Mouse (Mus musculus) small intestine, adult 2 months (tissue): ENCODE measurements around the gene Fam234a. TPM values are rescaled to one million over a fixed set of nuclear protein-coding genes. Genes with fewer than 3 reads are reported as not detected.

Source experiments
- H3K27ac ChIP-seq: fragments of 200-500 bp; 2 replicates; pipeline ENCODE4 v1.5.1; 2012; ENCODE audit warnings: low read depth, low read length, control low read depth, inconsistent platforms; ENCODE audit not compliant: insufficient read depth
- H3K27me3 ChIP-seq: fragments of 200-500 bp; 2 replicates; pipeline ENCODE4 v1.6.1; 2012; ENCODE audit warnings: mild to moderate bottlenecking, moderate library complexity, low read length, inconsistent platforms; ENCODE audit not compliant: control insufficient read depth, insufficient read depth
- H3K36me3 ChIP-seq: fragments of 200-500 bp; 2 replicates; pipeline ENCODE4 v1.6.1; 2012; ENCODE audit warnings: mild to moderate bottlenecking, low read length, control low read depth, inconsistent platforms; ENCODE audit not compliant: control insufficient read depth, insufficient read depth
- H3K4me1 ChIP-seq: fragments of 200-500 bp; 2 replicates; pipeline ENCODE4 v1.6.1; 2012; ENCODE audit warnings: low read length, inconsistent platforms, mixed read lengths; ENCODE audit not compliant: control insufficient read depth, insufficient read depth, insufficient read length
- H3K4me3 ChIP-seq: fragments of 200-500 bp; 2 replicates; pipeline ENCODE4 v1.5.1; 2012; ENCODE audit warnings: low read depth, mild to moderate bottlenecking, control low read depth, inconsistent platforms, low read length, moderate library complexity
- CTCF ChIP-seq: fragments of 200-500 bp; IDR thresholded peaks from 2 replicates; pipeline ENCODE4 v1.5.1; 2012; ENCODE audit warnings: low read depth, mild to moderate bottlenecking, control low read depth, inconsistent platforms, low read length, moderate library complexity, mixed read lengths; ENCODE audit not compliant: insufficient replicate concordance, insufficient read length; ENCODE audit errors: extremely low read depth
- POLR2A ChIP-seq: fragments of 200-500 bp; IDR thresholded peaks from 2 replicates; pipeline ENCODE4 v1.6.1; 2012; ENCODE audit warnings: low read depth, mild to moderate bottlenecking, control low read depth, inconsistent platforms, low read length, moderate library complexity
- WGBS: fragments of 180-500 bp; shearing (Covaris S2); methylation state at CpG from one replicate; pipeline ENCODE4 v1.1.7; 2018; 5-methylcytosine and 5-hydroxymethylcytosine counted together
- polyA plus RNA-seq: library from polyadenylated mRNA; depleted of rRNA; stranded (reverse); fragments of >200 nt; gene quantifications from 2 replicates; pipeline ENCODE4 v1.2.3, GENCODE M21; 2012

Fam234a gene
- polyA plus RNA-seq, 1 experiment = 290 TPM

- Histone ChIP-seq H3K4me1 (no peaks in the 10 kb centered on the region), H3K27ac (no peak overlapping the region), H3K27me3 (no peaks in the 10 kb centered on the region), H3K4me3 (no peak overlapping the region), H3K36me3 (peaks cover 45% of the 10 kb centered on the region)
- 72% methylated on average over 7 of the region's 7 CpGs for WGBS
- TF ChIP-seq CTCF = no peak
- no peak for TF ChIP-seq POLR2A
Observed at GRCm38 (mm10) chr17:26212241-26212640, 31.8 kb downstream of the Fam234a start.

DNA sequence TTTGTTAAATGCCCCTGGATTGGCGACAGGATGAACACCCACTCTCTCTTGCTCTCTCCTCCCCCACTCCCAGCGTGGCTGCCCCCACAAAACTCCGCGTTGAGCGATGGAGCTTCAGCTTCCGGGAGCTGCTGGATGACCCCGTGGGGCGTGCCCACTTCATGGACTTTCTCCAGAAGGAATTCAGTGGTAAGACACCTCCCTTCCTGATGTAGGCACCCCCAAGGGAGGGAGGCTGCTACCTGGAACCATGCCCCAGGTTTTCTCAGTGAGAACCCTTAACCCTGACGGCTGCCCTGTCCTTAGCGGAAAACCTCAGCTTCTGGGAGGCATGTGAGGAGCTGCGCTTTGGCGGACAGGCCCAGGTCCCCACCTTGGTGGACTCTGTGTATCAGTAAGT lies 36.4 kb downstream of the Fam234a start, which contains the start of gene Arhgdig:
Gene Arhgdig (minus strand): TSS at position 101 of the 400 bp plus-strand sequence.
- Histone ChIP-seq H3K27me3 (no peaks in the 10 kb centered on the region), H3K4me3 (no peak within 1 kb of the TSS), H3K27ac (no peak within 1 kb of the TSS), H3K4me1 (no peaks in the 10 kb centered on the region; the same call in 1 of the 2 replicates), H3K36me3 (peaks cover 7% of the 10 kb centered on the region)
- 79% methylated on average over 12 of the region's 12 CpGs for WGBS
- TF ChIP-seq POLR2A (no peak), CTCF (no peak)

GRCm38 (mm10) chr17:26206392-26206791 lies 37.6 kb downstream of the Fam234a start:
- H3K27me3 ChIP-seq = 0 out of 2 replicates have a peak, but pooled peaks cover under 1% of the 10 kb centered on the region
- 31% methylated on average over 1 of the region's 1 CpGs for WGBS
- no peak overlapping the region for H3K27ac ChIP-seq
- H3K36me3 ChIP-seq = no peaks in the 10 kb centered on the region
- TF ChIP-seq CTCF (no peak), POLR2A (no peak)
- H3K4me1 ChIP-seq = no peaks in the 10 kb centered on the region; the same call in 1 of the 2 replicates
- H3K4me3 ChIP-seq = no peak overlapping the region

GRCm38 (mm10) chr17:26204766-26205165 lies 39.3 kb downstream of the Fam234a start:
- 71% methylated on average over 11 of the region's 11 CpGs for WGBS
- H3K36me3 ChIP-seq = no peaks in the 10 kb centered on the region
- no peak overlapping the region for H3K4me3 ChIP-seq
- peaks cover 3% of the 10 kb centered on the region for H3K4me1 ChIP-seq
- TF ChIP-seq CTCF (no peak), POLR2A (no peak)
- H3K27ac ChIP-seq = no peak overlapping the region
- 0 out of 2 replicates have a peak, but pooled peaks cover 8% of the 10 kb centered on the region for H3K27me3 ChIP-seq

DNA sequence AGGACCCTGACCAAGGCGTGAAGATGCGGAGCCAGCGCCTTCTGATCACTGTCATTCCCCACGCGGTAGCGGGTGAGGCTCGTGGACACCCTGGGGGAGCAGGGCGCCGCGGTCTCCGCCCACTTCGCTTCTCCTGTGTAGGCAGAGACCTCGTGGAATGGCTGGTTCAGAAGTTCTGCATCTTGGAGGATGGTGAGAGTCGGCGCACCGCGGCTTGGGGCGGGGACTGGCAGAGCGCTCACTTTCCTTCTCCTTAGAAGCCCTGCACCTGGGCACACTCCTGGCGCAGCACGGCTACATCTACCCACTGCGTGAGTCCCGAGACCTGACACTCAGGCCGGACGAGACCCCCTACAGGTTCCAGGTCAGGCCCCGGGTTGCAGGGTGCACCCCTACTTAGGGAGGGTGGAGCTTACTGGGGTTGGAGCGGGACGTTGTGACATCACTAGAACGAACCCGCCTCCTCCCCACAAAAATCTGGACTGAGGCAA lies 40.7 kb downstream of the Fam234a start:
- Histone ChIP-seq H3K4me1 (peaks cover 3% of the 10 kb centered on the region), H3K36me3 (no peaks in the 10 kb centered on the region), H3K27ac (no peak overlapping the region), H3K4me3 (peak overlapping the region; percentile 73), H3K27me3 (0 out of 2 replicates have a peak, but pooled peaks cover 8% of the 10 kb centered on the region)
- 1% methylated on average over 30 of the region's 30 CpGs for WGBS
- TF ChIP-seq POLR2A (no peak), CTCF (no peak)

- H3K27me3 ChIP-seq = 0 out of 2 replicates have a peak, but pooled peaks cover 8% of the 10 kb centered on the region
- H3K27ac ChIP-seq = no peak within 1 kb of the TSS
- WGBS = 2% methylated on average over 22 of the region's 22 CpGs
- TF ChIP-seq CTCF (no peak), POLR2A (no peak)
- H3K4me3 ChIP-seq = peak within 1 kb of the TSS; percentile 73
- peaks cover 3% of the 10 kb centered on the region for H3K4me1 ChIP-seq
- H3K36me3 ChIP-seq = no peaks in the 10 kb centered on the region; the same call in 1 of the 2 replicates
Observed at GRCm38 (mm10) chr17:26202737-26203136, 41.3 kb downstream of the Fam234a start, which contains the start of gene Rgs11. TSS of gene Rgs11 (plus strand) at chr17:26202951.

DNA sequence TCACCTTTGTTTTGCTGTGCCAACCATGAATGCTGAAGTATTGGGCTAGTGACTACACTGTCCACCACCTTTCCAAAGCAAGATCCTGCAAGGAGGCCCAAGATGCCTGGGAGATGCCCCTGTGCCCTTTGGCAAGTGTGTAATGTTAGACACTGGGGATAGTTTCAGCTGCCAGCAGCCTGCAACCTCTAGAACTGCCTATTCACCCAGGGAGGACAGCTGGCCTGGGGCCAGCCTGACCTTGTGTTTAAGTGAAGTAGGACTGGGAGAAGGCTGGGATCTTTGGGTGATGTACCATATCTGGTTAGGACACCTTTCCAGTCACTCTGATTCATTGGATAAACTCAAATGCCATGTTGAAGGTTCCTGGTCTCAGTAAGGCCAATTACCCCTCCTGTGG lies 42.0 kb downstream of the Fam234a start:
- TF ChIP-seq CTCF (no peak), POLR2A (no peak)
- no peak overlapping the region for H3K4me3 ChIP-seq
- no peak overlapping the region for H3K27ac ChIP-seq
- 0 out of 2 replicates have a peak, but pooled peaks cover 8% of the 10 kb centered on the region for H3K27me3 ChIP-seq
- H3K4me1 ChIP-seq = peaks cover 3% of the 10 kb centered on the region
- no peaks in the 10 kb centered on the region; the same call in 1 of the 2 replicates for H3K36me3 ChIP-seq
